Mouse (Mus musculus): ENCODE data around the gene Gpx8.
"Not testable (repeated sequence)": the region's sequence is repeated elsewhere in the genome, so short reads cannot be mapped to it uniquely, and the experiment has no call there.

Gene Gpx8

DNA sequence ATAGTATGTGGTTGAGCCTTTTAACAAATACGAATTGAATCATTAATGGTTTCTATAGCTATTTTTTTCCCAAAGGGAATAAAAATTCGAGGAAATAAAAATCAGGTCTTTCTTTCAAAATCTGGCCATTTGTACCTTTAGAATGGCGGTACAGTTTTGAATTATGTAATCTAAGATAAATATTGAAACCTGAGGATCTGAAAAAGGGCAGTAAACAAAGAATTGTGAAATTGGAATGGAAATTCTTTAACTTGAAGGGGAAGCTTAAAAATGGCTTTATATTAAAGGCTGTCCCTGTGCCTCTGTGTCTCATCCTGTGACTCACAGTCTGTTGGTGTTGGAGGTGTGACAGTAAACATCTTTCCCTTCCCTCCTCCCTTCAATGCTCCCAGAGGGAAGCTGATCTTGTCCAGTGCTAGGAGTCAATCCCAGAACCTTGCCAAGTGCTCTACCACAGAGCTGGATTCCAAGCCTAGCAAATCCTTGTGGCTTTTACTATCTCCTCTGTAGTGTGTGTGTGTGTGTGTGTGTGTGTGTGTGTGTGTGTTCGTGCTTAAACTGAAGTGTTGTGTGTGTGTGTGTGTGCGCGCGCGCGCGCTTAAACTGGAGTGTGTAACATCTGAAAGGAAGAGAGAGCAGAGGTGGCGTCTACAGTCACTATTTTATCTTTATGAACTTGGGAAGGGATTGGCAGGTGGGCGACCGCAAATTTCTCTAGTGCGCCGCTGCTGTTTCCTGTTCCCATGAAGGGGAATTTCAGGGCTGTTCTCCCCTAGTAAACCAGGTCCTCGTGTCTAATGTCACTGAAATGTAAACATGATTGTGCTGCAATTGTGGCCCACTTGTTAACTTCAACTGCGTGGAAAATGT, 22.7 kb downstream of the Gpx8 start:
- DNase-seq (ENCODE audit: low read depth, low spot score) = no peak

GRCm38 (mm10) chr13:113022467-113022866, 23.7 kb downstream of the Gpx8 start:
- no peak for DNase-seq (ENCODE audit: low read depth, low spot score)

DNA sequence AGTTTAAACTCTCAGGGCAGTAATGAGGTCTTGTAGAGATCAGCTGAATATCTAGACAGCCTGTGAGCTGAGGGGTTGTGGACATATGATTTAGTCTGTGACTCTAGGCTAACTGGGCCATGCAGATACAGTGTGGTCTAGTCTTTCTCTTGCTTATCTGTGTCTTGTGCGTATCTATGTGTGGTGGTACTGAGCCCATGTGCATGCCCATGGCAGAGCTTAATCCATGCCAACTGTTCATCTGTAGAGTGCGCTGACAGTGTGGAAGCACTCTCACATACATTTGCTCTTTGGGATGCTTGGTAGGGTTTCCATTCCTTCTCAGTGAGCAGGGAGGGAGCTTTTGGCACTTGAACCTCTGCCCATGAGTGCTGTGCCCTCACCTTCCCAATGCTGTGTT, 24.7 kb downstream of the Gpx8 start:
- no peak for DNase-seq (ENCODE audit: low read depth, low spot score)

- not testable (repeated sequence) for DNase-seq (ENCODE audit: low read depth, low spot score)
Measured at GRCm38 (mm10) chr13:113013174-113013953, 32.8 kb downstream of the Gpx8 start.

DNA sequence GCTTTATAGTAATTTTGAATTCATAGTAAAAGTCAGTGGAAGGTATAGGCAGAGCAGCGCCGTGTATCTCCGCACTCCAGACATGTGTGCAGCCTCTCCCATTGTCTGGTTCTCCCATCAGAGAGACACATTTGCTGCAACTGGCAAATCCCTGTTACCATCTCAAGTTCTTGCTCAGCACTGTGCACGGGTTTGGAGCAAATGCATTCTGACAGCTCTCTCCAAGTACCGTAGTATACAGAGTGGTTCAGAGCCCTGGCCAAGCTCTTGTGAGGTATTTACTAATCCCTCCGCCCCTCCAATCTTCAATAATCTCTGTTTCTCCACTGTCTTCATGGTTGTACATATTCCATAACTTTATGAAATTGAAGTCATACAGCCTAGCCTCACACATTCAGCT, 33.5 kb downstream of the Gpx8 start:
- DNase-seq (ENCODE audit: low read depth, low spot score) = no peak

- no peak for DNase-seq (ENCODE audit: low read depth, low spot score)
Measured at GRCm38 (mm10) chr13:113000576-113001318, 45.5 kb downstream of the Gpx8 start.

DNA sequence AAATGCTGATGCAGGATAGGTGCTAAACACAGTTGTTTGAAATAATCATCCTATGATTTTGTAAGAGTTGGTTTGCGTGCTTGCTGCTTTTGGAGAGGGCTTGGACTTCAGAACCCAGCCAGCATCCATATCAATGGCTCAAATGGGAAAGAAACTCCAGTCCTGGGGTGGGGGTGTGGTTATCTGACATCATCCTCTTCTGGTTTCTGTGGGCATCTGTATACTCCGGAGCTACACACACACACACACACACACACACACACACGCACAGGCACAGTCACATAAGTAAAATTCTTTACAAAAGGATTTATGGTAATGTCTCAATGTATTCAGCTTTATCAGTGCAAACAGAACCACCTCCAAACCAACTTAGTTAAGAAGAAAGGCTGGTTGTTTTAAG, 46.1 kb downstream of the Gpx8 start:
- no peak for DNase-seq (ENCODE audit: low read depth, low spot score)

GRCm38 (mm10) chr13:112998427-112999201, 47.6 kb downstream of the Gpx8 start:
- no peak for DNase-seq (ENCODE audit: low read depth, low spot score)

GRCm38 (mm10) chr13:112997369-112997768, 48.8 kb downstream of the Gpx8 start:
- DNase-seq (ENCODE audit: low read depth, low spot score) = no peak

DNA sequence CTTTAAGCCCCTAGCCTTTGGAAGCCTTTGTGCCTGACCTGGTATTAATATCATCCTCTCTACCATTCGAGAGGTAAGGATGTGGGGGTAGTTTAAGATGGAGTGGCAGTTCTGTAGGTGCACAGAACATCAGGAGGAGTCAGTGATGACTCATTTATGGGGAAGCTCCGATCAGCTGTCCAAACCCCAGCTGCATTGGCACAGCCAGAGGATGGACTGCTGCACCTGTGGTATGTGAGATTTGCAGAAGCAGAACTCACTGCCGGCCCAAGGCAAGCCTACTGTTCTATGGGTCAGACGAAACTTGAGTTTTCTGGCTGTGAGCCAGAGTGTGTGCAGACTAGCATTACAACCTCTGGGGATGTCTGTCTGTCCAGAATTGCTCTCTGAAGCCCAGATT, 49.8 kb downstream of the Gpx8 start:
- DNase-seq (ENCODE audit: low read depth, low spot score) = no peak

GRCm38 (mm10) chr13:112994191-112994590, 52.0 kb downstream of the Gpx8 start:
- no peak for DNase-seq (ENCODE audit: low read depth, low spot score)

- no peak for DNase-seq (ENCODE audit: low read depth, low spot score)
Measured at GRCm38 (mm10) chr13:112993531-112994152, 52.6 kb downstream of the Gpx8 start, which contains the start of gene Mcidas. Gene Mcidas (plus strand): TSS chr13:112993845.
